Comparison of ENCODE assay signal across 9 mouse cellular contexts in the genomic region with DNA sequence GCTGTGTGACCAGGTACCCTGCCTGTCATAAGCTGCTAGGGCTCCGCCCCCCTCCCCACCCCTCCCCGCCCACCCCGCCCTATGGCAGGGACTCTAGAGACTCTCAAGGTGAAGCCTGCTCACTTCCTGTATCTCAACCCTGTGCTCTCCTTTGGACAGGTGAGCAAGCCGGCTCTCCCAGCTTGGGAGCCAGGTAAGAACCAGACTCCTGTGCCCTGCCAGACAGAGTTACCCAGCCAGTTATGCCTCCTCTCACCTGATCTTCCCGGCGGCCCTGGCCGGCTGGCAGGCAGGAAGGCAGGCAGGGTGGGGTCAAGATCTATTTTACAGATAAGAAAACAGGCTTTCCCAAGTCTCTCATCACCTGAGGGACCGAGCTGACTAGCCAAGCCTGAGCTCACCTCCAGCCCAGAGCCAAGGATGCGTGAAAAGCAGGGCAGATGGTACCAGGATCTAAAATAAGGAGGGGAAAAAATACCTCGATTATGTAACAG. TPM values are rescaled to one million over a fixed set of nuclear protein-coding genes. Genes with fewer than 3 reads are reported as not detected.
DNase-seq lines count a peak whose midpoint lies in the region; ATAC-seq and TF ChIP-seq lines count a peak whose summit lies in the region.
"Had no signal": no experiment of that assay in that cellular context is flagged by ENCODE, and none has a peak within 500 bp of the region (broad histone marks: within the 10 kb centered on the region; RNA-seq: fewer than 3 reads in every experiment).

No protein-coding gene starts in this region.

- no peak for TF ChIP-seq CTCF in lung, embryonic 14.5 days (IDR thresholded peaks at IDR 0.05; ENCODE audit: low read depth)

- no peak overlapping the region for H3K4me2 ChIP-seq in forebrain, embryonic 12.5 days
- H3K4me2 ChIP-seq in lung, embryonic 14.5 days = peak overlapping the region; percentile 25; the same call in 1 of the 2 replicates

- H3K36me3 ChIP-seq in forebrain, embryonic 10.5 days (replicated peaks) = peaks cover 8% of the 10 kb centered on the region
- peaks cover 8% of the 10 kb centered on the region for H3K36me3 ChIP-seq in forebrain, embryonic 12.5 days (replicated peaks)
- H3K36me3 ChIP-seq in lung, embryonic 14.5 days (ENCODE audit: insufficient read depth) = no peaks in the 10 kb centered on the region

- H3K9ac ChIP-seq in forebrain, embryonic 12.5 days = no peak overlapping the region
- no peak overlapping the region for H3K9ac ChIP-seq in lung, embryonic 14.5 days

- H3K4me3 ChIP-seq in forebrain, embryonic 10.5 days = 0 out of 2 replicates have a peak overlapping the region, but pooled peaks have one; percentile 16
- no peak overlapping the region for H3K4me3 ChIP-seq in forebrain, embryonic 12.5 days (replicated peaks)
- no peak overlapping the region for H3K4me3 ChIP-seq in lung, embryonic 14.5 days (ENCODE audit: low read depth, low read length)

- H3K27me3 ChIP-seq in forebrain, embryonic 10.5 days (ENCODE audit: poor library complexity, severe bottlenecking) = peaks cover 39% of the 10 kb centered on the region
- H3K27me3 ChIP-seq in forebrain, embryonic 12.5 days = peaks cover 13% of the 10 kb centered on the region
- H3K27me3 ChIP-seq in lung, embryonic 14.5 days (ENCODE audit: insufficient read depth, low read length) = no peaks in the 10 kb centered on the region

- peaks cover 44% of the 10 kb centered on the region for H3K4me1 ChIP-seq in forebrain, embryonic 10.5 days
- peaks cover 21% of the 10 kb centered on the region for H3K4me1 ChIP-seq in forebrain, embryonic 12.5 days
- no peaks in the 10 kb centered on the region for H3K4me1 ChIP-seq in lung, embryonic 14.5 days (ENCODE audit: insufficient read depth)

- DNase-seq in forebrain, embryonic 10.5 days (ENCODE audit: extremely low spot score, low spot score) = no peak
- DNase-seq in cerebellum, adult 11 months = peak; percentile 85
- DNase-seq in kidney, adult 18-20 months = peak; percentile 58
- peak; percentile 60 for DNase-seq in lung, embryonic 14.5 days
- no peak for DNase-seq in adrenal gland, postnatal 36 days
- DNase-seq in heart, adult 9 months (ENCODE audit: low spot score in 2 of 2) = no peak

- H3K9me3 ChIP-seq in forebrain, embryonic 10.5 days = no peaks in the 10 kb centered on the region
- H3K9me3 ChIP-seq in forebrain, embryonic 12.5 days = no peaks in the 10 kb centered on the region
- no peaks in the 10 kb centered on the region for H3K9me3 ChIP-seq in lung, embryonic 14.5 days (ENCODE audit: low read depth, low read length)

- no peak for ATAC-seq in forebrain, embryonic 12.5 days (ENCODE audit: low FRiP score)
- peak; percentile 79 for ATAC-seq in lung, embryonic 14.5 days (ENCODE audit: insufficient read depth)
- no peak for ATAC-seq in erythroid progenitor cell, adult 5-6 weeks (replicated peaks; ENCODE audit: low FRiP score, poor library complexity, severe bottlenecking)

- WGBS in forebrain, embryonic 10.5 days = 30% methylated on average over 10 of the region's 10 CpGs
- WGBS in forebrain, embryonic 12.5 days = 35% methylated on average over 10 of the region's 10 CpGs
- 27% methylated on average over 9 of the region's 10 CpGs for WGBS in lung, embryonic 14.5 days

- peak overlapping the region; percentile 54; the same call in 1 of the 2 replicates for H3K27ac ChIP-seq in forebrain, embryonic 10.5 days
- H3K27ac ChIP-seq in forebrain, embryonic 12.5 days = no peak overlapping the region
- H3K27ac ChIP-seq in lung, embryonic 14.5 days (ENCODE audit: low read depth) = peak overlapping the region; percentile 50; the same call in 1 of the 2 replicates
- H3K27ac ChIP-seq: macrophage had no signal

RNA-seq across cellular contexts. Expression of gene Bdh1, which starts 37.9 kb away (rescaled TPM):
- 14.4 and 16.6 TPM in 2 replicates for polyA plus RNA-seq in forebrain, embryonic 10.5 days (2016; fragmentation: Nextera tagmentation; extraction: Ambion mirVana)
- 49.3 and 51.1 TPM in 2 replicates for polyA plus RNA-seq in forebrain, embryonic 12.5 days (2016; fragmentation: Nextera tagmentation; extraction: Ambion mirVana)
- polyA plus RNA-seq in lung, embryonic 14.5 days (2014; fragmentation: Nextera tagmentation; extraction: Ambion mirVana) = 3.1 and 5.7 TPM in 2 replicates
- total RNA-seq in erythroid progenitor cell, adult 5-6 weeks (2015; ENCODE audit: low replicate concordance) = not detected in 2 replicates
- 4.2 TPM in 1 of 2 replicates, not detected in the other for total RNA-seq in erythroid progenitor cell, adult 5-6 weeks (2017; ENCODE audit: low replicate concordance)
- total RNA-seq in adrenal gland, postnatal 36 days (2021) = 10 to 100 TPM in 1 of 2 experiments, 1 to 10 TPM in 1; 4.8 to 15.3 TPM

Comparison
In these comparisons a context has a peak if more than half of its experiments do, and no peak if none do; other contexts are left out.
1. DNase-seq: peak in cerebellum, adult 11 months (single experiment), kidney, adult 18-20 months (single experiment) and lung, embryonic 14.5 days (single experiment); none in forebrain, embryonic 10.5 days (single experiment), adrenal gland, postnatal 36 days (0 of 2) and heart, adult 9 months (0 of 2).